Mouse (Mus musculus) CH12.LX (cell line): ENCODE results near the gene Tagln2. TPM values are rescaled to one million over a fixed set of nuclear protein-coding genes. Genes with fewer than 3 reads are reported as not detected.

Experiments
- DNase-seq: peaks from one replicate; pipeline ENCODE4 v3.0.0-alpha.2; 2013; ENCODE audit errors: extremely low read depth
- H3K27ac ChIP-seq: 2 replicates; pipeline ENCODE4 v1.5.1; 2012; ENCODE audit warnings: low read depth, mild to moderate bottlenecking, control low read depth, moderate library complexity; ENCODE audit not compliant: insufficient read depth
- H3K27me3 ChIP-seq: replicated peaks from 2 replicates; pipeline ENCODE3; 2012; ENCODE audit warnings: inconsistent platforms
- H3K36me3 ChIP-seq, 2 experiments: replicated peaks in 1 of 2; 2 replicates each; pipeline versions ENCODE3 to v1.6.1; 2012; ENCODE audit warnings: inconsistent platforms in 1 of 2, low read length in 1 of 2, mild to moderate bottlenecking in 1 of 2, mixed read lengths in 1 of 2, moderate library complexity in 1 of 2; ENCODE audit not compliant: control insufficient read depth in 1 of 2, insufficient read depth in 1 of 2
- H3K4me1 ChIP-seq, 2 experiments: 2 replicates each; pipeline ENCODE4 v1.6.1; 2012; ENCODE audit warnings: inconsistent platforms in 1 of 2, moderate library complexity in 1 of 2; ENCODE audit not compliant: insufficient read depth in 2 of 2, control insufficient read depth in 1 of 2
- H3K4me2 ChIP-seq: 2 replicates; pipeline ENCODE4 v1.6.1; 2012; ENCODE audit warnings: low read depth, mild to moderate bottlenecking, control low read depth; ENCODE audit not compliant: poor library complexity, insufficient read depth, severe bottlenecking
- H3K4me3 ChIP-seq, 3 experiments: fragments of 150-350 bp in 1 of 3; sonication (generic) in 1 of 3; replicated peaks in 1 of 3; 2 replicates each; pipeline versions ENCODE3 to v1.5.1; 2011 to 2012; ENCODE audit warnings: low read depth in 2 of 3, low read length in 2 of 3, mild to moderate bottlenecking in 2 of 3, moderate library complexity in 2 of 3, control low read depth in 1 of 3, improper control_type of control experiment in 1 of 3, inconsistent platforms in 1 of 3, mixed read lengths in 1 of 3; ENCODE audit not compliant: poor library complexity in 1 of 3
- H3K79me2 ChIP-seq: replicated peaks from 2 replicates; pipeline ENCODE4 v1.6.1; 2012; ENCODE audit warnings: mild to moderate bottlenecking, moderate library complexity; ENCODE audit not compliant: control insufficient read depth, poor library complexity, insufficient read depth, severe bottlenecking; ENCODE audit errors: extremely low read depth
- H3K9ac ChIP-seq: 2 replicates; pipeline ENCODE4 v1.6.1; 2012; ENCODE audit warnings: low read depth, mild to moderate bottlenecking, control low read depth, moderate library complexity; ENCODE audit not compliant: insufficient read depth
- H3K9me3 ChIP-seq: replicated peaks from 2 replicates; pipeline ENCODE3; 2012; ENCODE audit warnings: low read length, inconsistent platforms, mixed read lengths
- BHLHE40 ChIP-seq: IDR thresholded peaks from 2 replicates; pipeline ENCODE4 v1.6.1; 2011; ENCODE audit warnings: mild to moderate bottlenecking, low read depth, low read length, improper control_type of control experiment
- CHD1 ChIP-seq: IDR thresholded peaks from 2 replicates; pipeline ENCODE4 v1.6.1; 2012; ENCODE audit warnings: low read depth, low read length, improper control_type of control experiment, inconsistent platforms
- CHD2 ChIP-seq: IDR thresholded peaks from 2 replicates; pipeline ENCODE4 v1.6.1; 2011; ENCODE audit warnings: low read length, improper control_type of control experiment
- E2F4 ChIP-seq: IDR thresholded peaks from 2 replicates; pipeline ENCODE4 v1.6.1; 2011; ENCODE audit warnings: low read depth, low read length, improper control_type of control experiment; ENCODE audit not compliant: insufficient replicate concordance
- EP300 ChIP-seq: IDR thresholded peaks from 2 replicates; pipeline ENCODE4 v1.6.1; 2011; ENCODE audit warnings: low read length, improper control_type of control experiment
- GABPA ChIP-seq: IDR thresholded peaks from 2 replicates; pipeline ENCODE4 v1.6.1; 2012; ENCODE audit warnings: low read depth, low read length, improper control_type of control experiment, inconsistent platforms; ENCODE audit not compliant: insufficient replicate concordance
- JUN ChIP-seq: IDR thresholded peaks from 2 replicates; pipeline ENCODE4 v1.6.1; 2011; ENCODE audit warnings: low read depth, mild to moderate bottlenecking, low read length, improper control_type of control experiment, moderate library complexity; ENCODE audit not compliant: insufficient read depth
- JUND ChIP-seq: conservative IDR thresholded peaks from 2 replicates; pipeline ENCODE4 v1.6.1; 2011; ENCODE audit warnings: low read depth, low read length, improper control_type of control experiment
- KAT2A ChIP-seq: IDR thresholded peaks from 2 replicates; pipeline ENCODE4 v1.6.1; 2012; ENCODE audit warnings: low read length, improper control_type of control experiment, inconsistent platforms; ENCODE audit not compliant: insufficient replicate concordance
- MAFK ChIP-seq: IDR thresholded peaks from 2 replicates; pipeline ENCODE4 v1.6.1; 2011; ENCODE audit warnings: low read length, improper control_type of control experiment; ENCODE audit not compliant: insufficient replicate concordance
- MAZ ChIP-seq: IDR thresholded peaks from 2 replicates; pipeline ENCODE4 v1.6.1; 2012; ENCODE audit warnings: low read depth, mild to moderate bottlenecking, inconsistent platforms, low read length, improper control_type of control experiment, moderate library complexity
- MXI1 ChIP-seq: IDR thresholded peaks from 2 replicates; pipeline ENCODE4 v1.6.1; 2011; ENCODE audit warnings: mild to moderate bottlenecking, low read depth, low read length, improper control_type of control experiment
- NELFE ChIP-seq: IDR thresholded peaks from 2 replicates; pipeline ENCODE4 v1.6.1; 2011; ENCODE audit warnings: low read depth, low read length, improper control_type of control experiment
- NRF1 ChIP-seq: IDR thresholded peaks from 2 replicates; pipeline ENCODE4 v1.6.1; 2014; ENCODE audit warnings: low read depth, mild to moderate bottlenecking, inconsistent platforms, low read length, improper control_type of control experiment, moderate library complexity
- RAD21 ChIP-seq: IDR thresholded peaks from 2 replicates; pipeline ENCODE4 v1.6.1; 2011; ENCODE audit warnings: low read depth, mild to moderate bottlenecking, low read length, improper control_type of control experiment, moderate library complexity
- SIN3A ChIP-seq: IDR thresholded peaks from 2 replicates; pipeline ENCODE4 v1.6.1; 2012; ENCODE audit warnings: low read length, improper control_type of control experiment, inconsistent platforms
- TCF12 ChIP-seq: IDR thresholded peaks from 2 replicates; pipeline ENCODE4 v1.6.1; 2014; ENCODE audit warnings: low read depth, mild to moderate bottlenecking, inconsistent platforms, low read length, improper control_type of control experiment
- USF1 ChIP-seq: IDR thresholded peaks from 2 replicates; pipeline ENCODE4 v1.6.1; 2014; ENCODE audit warnings: low read depth, mild to moderate bottlenecking, inconsistent platforms, low read length, improper control_type of control experiment
- USF2 ChIP-seq: conservative IDR thresholded peaks from 2 replicates; pipeline ENCODE4 v1.6.1; 2011; ENCODE audit warnings: low read depth, low read length, improper control_type of control experiment
- ZC3H11A ChIP-seq: IDR thresholded peaks from 2 replicates; pipeline ENCODE4 v1.6.1; 2012; ENCODE audit warnings: low read depth, mild to moderate bottlenecking, inconsistent platforms, low read length, improper control_type of control experiment
- ZKSCAN1 ChIP-seq: IDR thresholded peaks from 2 replicates; pipeline ENCODE4 v1.6.1; 2012; ENCODE audit warnings: low read depth, inconsistent platforms, low read length, improper control_type of control experiment, borderline replicate concordance
- ZNF384 ChIP-seq: IDR thresholded peaks from 2 replicates; pipeline ENCODE4 v1.6.1; 2012; ENCODE audit warnings: low read depth, low read length, improper control_type of control experiment, inconsistent platforms
- dilution Hi-C: fragments of 300-500 bp; cut with MboI; formaldehyde crosslinking; loops from 2 replicates; pipeline ENCODE4 v1.14.3; 2020; ENCODE audit warnings: low sequenced_read_pairs; ENCODE audit not compliant: extremely low pct_unique_long_range_greater_than_20kb, extremely low pct_ligation_motif_present
- in situ Hi-C: fragments of 300-500 bp; cut with MboI; formaldehyde crosslinking; loops from 3 replicates; pipeline ENCODE4 v1.14.3; 2019; ENCODE audit warnings: low sequenced_read_pairs, low pct_ligation_motif_present, low pct_unique_long_range_greater_than_20kb, mixed read lengths
- polyA plus RNA-seq: library from polyadenylated mRNA; unstranded; fragments of >175 nt; gene quantifications from 2 replicates; pipeline ENCODE4 v1.2.1, GENCODE M21; 2012; ENCODE audit warnings: low read depth; ENCODE audit not compliant: insufficient read length
- total RNA-seq, 2 experiments: library from RNA; depleted of rRNA; stranded (reverse); fragments of 300-350 nt in 1 of 2; fragments of >200 nt in 1 of 2; gene quantifications; 2 replicates each; pipeline ENCODE4 v1.2.3; 2012 to 2014

The Tagln2 gene
- total and polyA plus RNA-seq, 3 experiments = 172 to 337 (median 206) TPM

GRCm38 (mm10) chr1:172493516-172493915 lies 6.3 kb upstream of the Tagln2 start:
- H3K27ac ChIP-seq = no peak overlapping the region
- TF ChIP-seq NRF1 = no peak
- no peak for TF ChIP-seq CHD1
- TF ChIP-seq MXI1 = no peak
- TF ChIP-seq USF1 = no peak
- TF ChIP-seq RAD21 = no peak
- no peak for TF ChIP-seq JUN
- no peak for TF ChIP-seq BHLHE40
- no peak for TF ChIP-seq CHD2
- no peak for TF ChIP-seq TCF12
- TF ChIP-seq JUND = no peak
- no peak for TF ChIP-seq USF2
- TF ChIP-seq MAZ = no peak
- TF ChIP-seq, all 38 proteins: peak for 0
- Histone ChIP-seq H3K4me1 (peaks cover 0 to 21% of the 10 kb centered on the region in 2 experiments; a peak in 2 of 4 replicates), H3K9ac (no peak overlapping the region), H3K9me3 (no peaks in the 10 kb centered on the region), H3K79me2 (no peaks in the 10 kb centered on the region), H3K4me2 (no peak overlapping the region), H3K36me3 (peaks cover 6 to 72% of the 10 kb centered on the region in 2 experiments), H3K27me3 (no peaks in the 10 kb centered on the region), H3K4me3 (no peak overlapping the region)
- in situ Hi-C loops = no loop called here
- no peak for DNase-seq
- dilution Hi-C loops = no loop called here

GRCm38 (mm10) chr1:172496030-172496429 lies 3.8 kb upstream of the Tagln2 start:
- DNase-seq = no peak
- H3K79me2 ChIP-seq = peaks cover 10% of the 10 kb centered on the region
- TF ChIP-seq EP300 = no peak
- no peak for TF ChIP-seq RAD21
- TF ChIP-seq MAZ = no peak
- TF ChIP-seq GABPA = no peak
- no peak for TF ChIP-seq ZNF384
- TF ChIP-seq ZKSCAN1 = no peak
- TF ChIP-seq USF1 = no peak
- TF ChIP-seq E2F4 = no peak
- TF ChIP-seq KAT2A = no peak
- TF ChIP-seq SIN3A = no peak
- TF ChIP-seq NELFE = no peak
- TF ChIP-seq MAFK = no peak
- TF ChIP-seq JUN = no peak
- TF ChIP-seq TCF12 = no peak
- TF ChIP-seq ZC3H11A = no peak
- TF ChIP-seq, all 38 proteins: peak for 0
- Histone ChIP-seq H3K27ac (no peak overlapping the region), H3K9me3 (no peaks in the 10 kb centered on the region), H3K4me2 (no peak overlapping the region), H3K27me3 (no peaks in the 10 kb centered on the region), H3K9ac (no peak overlapping the region), H3K4me3 (no peak overlapping the region), H3K36me3 (peaks cover 4 to 66% of the 10 kb centered on the region in 2 experiments), H3K4me1 (peaks cover 2 to 23% of the 10 kb centered on the region in 2 experiments; a peak in 3 of 4 replicates)
- in situ Hi-C loops (no loop called here), dilution Hi-C loops (no loop called here)
